Mouse (Mus musculus): ENCODE measurements around the gene Fam104a.

DNA sequence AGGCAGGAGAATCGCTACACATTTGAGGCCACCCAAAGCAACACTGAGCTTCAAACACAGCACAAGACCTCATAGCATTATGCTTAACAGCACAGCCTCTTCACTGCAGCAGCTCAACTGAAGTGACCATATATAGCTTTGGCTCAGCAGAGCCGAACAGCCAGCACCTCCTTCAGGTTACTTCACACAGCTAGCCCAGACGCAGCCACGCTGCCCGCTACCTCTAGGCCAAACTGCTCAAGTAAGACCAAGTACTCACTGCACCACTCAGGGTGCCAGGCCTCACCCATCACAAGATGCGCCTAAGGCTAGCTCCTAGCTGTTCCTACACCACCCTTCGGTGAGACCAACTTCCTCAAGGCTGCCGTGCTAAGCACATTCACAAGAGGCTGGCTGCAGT is 5.6 kb downstream of the Fam104a start:
- TF ChIP-seq POLR2A (IDR thresholded peaks at IDR 0.05; ENCODE audit: control insufficient read depth in 1 of 2, insufficient read depth in 1 of 2, low read depth in 1 of 2, low read length in 2 of 2, poor library complexity in 1 of 2) (no peak), CTCF (IDR thresholded peaks at IDR 0.05 in 2 of 3, conservative IDR thresholded peaks at IDR 0.05 in 1 of 3; ENCODE audit: control insufficient read depth in 1 of 3, insufficient read depth in 1 of 3, low read depth in 2 of 3, low read length in 3 of 3, poor library complexity in 1 of 3, severe bottlenecking in 1 of 3) (no peak), USF1 (IDR thresholded peaks at IDR 0.05; ENCODE audit: low read depth, low read length) (no peak), MYB (IDR thresholded peaks at IDR 0.05; ENCODE audit: low read depth, low read length) (no peak)

All from MEL (cell line).